Mouse (Mus musculus) liver, embryonic 11.5 days (tissue): Measurements from ENCODE around the gene Fibcd1. TPM values are rescaled to one million over a fixed set of nuclear protein-coding genes. Genes with fewer than 3 reads are reported as not detected.

Experiments used
- ATAC-seq: fragments of 200-750 bp; cut with Nextera tagmentation; replicated peaks from 2 replicates; pipeline ENCODE4 v1.8.0; 2017; ENCODE audit warnings: moderate number of reproducible peaks, mild to moderate bottlenecking, moderate TSS enrichment, moderate library complexity; ENCODE audit not compliant: low FRiP score
- DNase-seq: peaks from one replicate; pipeline ENCODE4 v3.0.0-alpha.2; 2017; ENCODE audit warnings: low spot score
- H3K27ac ChIP-seq: fragments of 300-500 bp; sonication (generic); 2 replicates; pipeline ENCODE4 v1.5.1; 2014; ENCODE audit warnings: mild to moderate bottlenecking, low read depth, low read length, control low read depth
- H3K27me3 ChIP-seq: fragments of 300-500 bp; sonication (generic); replicated peaks from 2 replicates; pipeline ENCODE4 v1.6.1; 2014; ENCODE audit warnings: low read length, mixed read lengths; ENCODE audit not compliant: control insufficient read depth, insufficient read depth
- H3K36me3 ChIP-seq: fragments of 300-500 bp; sonication (generic); 2 replicates; pipeline ENCODE4 v1.6.1; 2014; ENCODE audit warnings: mild to moderate bottlenecking, low read length, moderate library complexity, mixed read lengths; ENCODE audit not compliant: control insufficient read depth, insufficient read depth
- H3K4me1 ChIP-seq: fragments of 300-500 bp; sonication (generic); replicated peaks from 2 replicates; pipeline ENCODE4 v1.6.1; 2014; ENCODE audit warnings: low read length, mixed read lengths; ENCODE audit not compliant: control insufficient read depth, insufficient read depth
- H3K4me2 ChIP-seq: fragments of 300-500 bp; sonication (generic); 2 replicates; pipeline ENCODE4 v1.6.1; 2014; ENCODE audit warnings: mild to moderate bottlenecking, control low read depth, moderate library complexity
- H3K4me3 ChIP-seq: fragments of 300-500 bp; sonication (generic); 2 replicates; pipeline ENCODE4 v1.5.1; 2014; ENCODE audit warnings: low read depth, low read length, control low read depth
- H3K9ac ChIP-seq: fragments of 300-500 bp; sonication (generic); 2 replicates; pipeline ENCODE4 v1.6.1; 2014; ENCODE audit warnings: low read depth, low read length, control low read depth
- H3K9me3 ChIP-seq: fragments of 300-500 bp; sonication (generic); 2 replicates; pipeline ENCODE4 v1.6.1; 2016; ENCODE audit warnings: low read length, inconsistent platforms, mixed read lengths; ENCODE audit not compliant: control insufficient read depth
- WGBS: fragments of 180-500 bp; shearing (Covaris S2); extraction: QIAGEN DNeasy Blood & Tissue Kit; methylation state at CpG from one replicate; pipeline ENCODE4 v1.1.7; 2014; 5-methylcytosine and 5-hydroxymethylcytosine counted together
- polyA plus RNA-seq: library from polyadenylated mRNA; unstranded; fragments of >200 nt; fragmentation: Nextera tagmentation; extraction: Ambion mirVana; gene quantifications from 2 replicates; pipeline ENCODE4 v1.2.1, GENCODE M21; 2014

Gene Fibcd1
- polyA plus RNA-seq, 1 experiment from 2014 or later, result 0.14 TPM

DNA sequence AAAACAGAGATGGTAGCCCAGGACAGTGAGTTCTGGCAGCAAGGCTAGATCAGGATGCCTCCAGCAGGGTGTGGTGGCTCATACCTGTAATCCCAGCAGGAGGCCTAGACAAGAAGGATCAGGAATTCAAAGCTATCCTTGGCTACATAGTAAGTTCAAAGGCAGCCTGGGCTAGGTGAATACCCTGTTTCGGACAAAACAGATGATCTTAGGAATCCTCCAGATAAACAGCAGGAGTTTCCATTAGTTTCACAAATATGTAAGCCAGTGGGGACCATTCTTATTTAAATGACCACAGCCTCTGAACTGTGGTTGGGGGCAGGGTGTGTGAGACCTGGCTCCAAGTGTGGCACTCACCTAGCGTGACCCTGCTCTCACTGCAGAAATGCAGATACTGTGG lies 66.5 kb downstream of the Fibcd1 start:
- no peaks in the 10 kb centered on the region for H3K27me3 ChIP-seq
- H3K27ac ChIP-seq, result no peak overlapping the region
- peaks cover 39% of the 10 kb centered on the region for H3K36me3 ChIP-seq
- no peaks in the 10 kb centered on the region for H3K4me1 ChIP-seq
- H3K4me2 ChIP-seq, result no peak overlapping the region
- 92% methylated on average over 2 of the region's 2 CpGs for WGBS
- no peak overlapping the region for H3K4me3 ChIP-seq
- no peaks in the 10 kb centered on the region for H3K9me3 ChIP-seq
- H3K9ac ChIP-seq, result no peak overlapping the region
- ATAC-seq (no peak), DNase-seq (no peak)

DNA sequence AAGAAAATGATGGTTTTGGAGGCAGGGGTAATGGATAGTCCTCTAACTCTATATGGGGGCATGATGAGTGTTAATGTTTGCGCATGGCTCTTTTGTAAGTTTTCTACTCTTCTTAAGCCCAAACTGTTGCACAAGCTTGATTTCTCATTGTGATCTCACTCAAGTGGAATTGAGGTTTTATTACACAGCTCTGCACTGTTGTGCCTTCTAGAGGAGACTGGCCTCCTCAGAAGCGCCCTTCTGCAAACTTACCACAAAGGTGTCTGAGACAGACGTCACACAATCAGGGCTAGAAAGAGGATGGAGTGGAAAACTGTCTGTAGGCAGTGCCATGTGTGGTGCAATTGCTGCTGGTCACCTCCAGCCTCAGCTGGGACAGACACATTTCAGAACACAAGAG lies 69.3 kb downstream of the Fibcd1 start:
- Histone ChIP-seq H3K4me3 (no peak overlapping the region), H3K27ac (no peak overlapping the region), H3K27me3 (no peaks in the 10 kb centered on the region), H3K9ac (no peak overlapping the region), H3K4me1 (peaks cover 3% of the 10 kb centered on the region; the same call in 1 of the 2 replicates), H3K4me2 (no peak overlapping the region), H3K9me3 (no peaks in the 10 kb centered on the region), H3K36me3 (peaks cover 24% of the 10 kb centered on the region)
- 94% methylated on average over 3 of the region's 3 CpGs for WGBS
- no peak for ATAC-seq
- DNase-seq, result no peak

DNA sequence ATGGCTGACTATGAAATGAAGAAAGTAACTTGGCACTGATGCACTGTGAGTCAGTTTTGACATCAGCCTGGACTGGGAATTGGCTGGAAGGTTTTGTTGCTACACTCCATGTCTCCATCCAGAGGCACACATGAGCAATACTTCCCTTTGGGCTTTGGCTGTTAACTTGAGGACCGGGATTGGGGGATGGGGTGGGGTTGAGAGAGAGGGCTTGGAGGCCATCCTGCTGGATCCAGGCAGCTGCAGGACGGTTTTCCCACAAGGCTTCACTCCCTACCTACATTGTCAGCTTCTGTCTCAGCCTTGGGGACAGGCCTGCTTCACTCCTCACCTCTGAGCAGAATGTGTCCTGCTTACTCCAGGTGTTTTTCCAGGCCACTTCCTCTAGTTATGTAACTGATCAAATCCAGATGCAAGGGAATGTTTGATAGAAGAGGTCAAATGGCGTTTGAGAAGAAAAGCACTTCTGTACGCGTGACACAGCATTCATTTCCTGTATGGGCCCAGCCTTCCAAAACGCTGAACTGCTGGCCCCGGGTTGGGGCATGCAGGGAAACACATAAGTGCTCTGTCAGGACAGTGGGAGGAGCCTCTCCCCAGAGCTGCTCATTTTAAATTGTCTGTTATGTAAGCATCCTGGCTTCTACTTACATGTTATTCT lies 74.9 kb downstream of the Fibcd1 start:
- Histone ChIP-seq H3K9ac (no peak overlapping the region), H3K9me3 (no peaks in the 10 kb centered on the region), H3K4me1 (peaks cover 37% of the 10 kb centered on the region), H3K4me2 (peak overlapping the region; percentile 25), H3K36me3 (no peaks in the 10 kb centered on the region), H3K27me3 (no peaks in the 10 kb centered on the region), H3K27ac (peak overlapping the region; percentile 60), H3K4me3 (no peak overlapping the region)
- ATAC-seq (0 out of 2 replicates have a peak, but pooled peaks have one; percentile 34), DNase-seq (no peak)
- WGBS, result 21% methylated on average over 7 of the region's 7 CpGs

DNA sequence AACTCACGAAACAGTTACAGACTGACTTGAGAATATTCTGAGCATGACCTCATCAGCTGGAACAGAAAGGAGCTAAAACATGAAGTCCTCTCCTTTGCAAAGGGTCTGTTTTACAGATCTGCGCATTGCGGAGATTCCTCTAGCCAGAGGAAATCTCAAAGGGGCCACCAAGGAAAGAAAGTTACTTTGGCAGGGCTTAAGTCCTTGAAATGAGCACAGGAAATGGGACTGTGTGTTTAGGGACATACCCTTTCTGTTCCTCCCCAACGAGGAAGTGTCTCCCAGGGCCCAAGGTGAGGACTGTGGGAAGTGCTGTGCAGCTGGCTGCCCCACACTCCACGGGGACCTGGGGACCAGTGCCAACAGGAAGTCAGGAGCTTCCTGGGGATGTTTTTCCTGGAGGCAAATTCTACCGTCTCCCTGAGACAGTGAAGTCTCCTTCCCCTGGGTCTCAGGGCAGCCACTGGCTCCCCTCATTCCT lies 76.1 kb downstream of the Fibcd1 start:
- ATAC-seq (0 out of 2 replicates have a peak, but pooled peaks have one; percentile 36), DNase-seq (no peak)
- no peak overlapping the region for H3K9ac ChIP-seq

DNA sequence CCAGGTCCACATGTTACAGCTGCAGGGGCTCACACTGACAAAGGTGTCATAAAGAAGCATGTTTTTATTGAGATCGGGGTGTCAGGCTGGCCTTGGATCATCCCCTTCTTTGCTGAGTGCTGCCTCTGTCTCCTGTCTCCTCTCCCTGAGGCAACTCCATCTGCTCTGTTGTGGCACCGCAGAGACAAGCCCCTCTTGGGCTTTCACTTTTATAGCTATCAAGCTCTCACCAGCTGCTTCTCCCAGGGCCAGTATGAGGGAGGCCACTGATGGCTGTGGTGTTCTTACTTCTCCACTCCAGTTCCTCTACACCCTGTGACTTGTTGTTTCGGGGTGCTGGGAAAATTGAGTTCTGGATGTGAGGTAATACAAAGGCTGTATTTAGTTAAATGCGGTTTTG lies 76.7 kb downstream of the Fibcd1 start:
- Histone ChIP-seq H3K9me3 (no peaks in the 10 kb centered on the region), H3K36me3 (no peaks in the 10 kb centered on the region), H3K4me3 (no peak overlapping the region), H3K27ac (peak overlapping the region; percentile 60), H3K27me3 (no peaks in the 10 kb centered on the region), H3K4me2 (peak overlapping the region; percentile 37), H3K9ac (no peak overlapping the region), H3K4me1 (peaks cover 40% of the 10 kb centered on the region)
- ATAC-seq, result no peak
- WGBS, result 41% methylated on average over 4 of the region's 4 CpGs
- DNase-seq, result no peak

More for the DNA sequence above, 76.1 kb downstream of the Fibcd1 start:
- Histone ChIP-seq H3K4me3 (no peak overlapping the region), H3K9me3 (no peaks in the 10 kb centered on the region), H3K4me1 (peaks cover 40% of the 10 kb centered on the region), H3K27me3 (no peaks in the 10 kb centered on the region), H3K4me2 (peak overlapping the region; percentile 37), H3K36me3 (no peaks in the 10 kb centered on the region), H3K27ac (peak overlapping the region; percentile 60)
- WGBS, result 29% methylated on average over 6 of the region's 6 CpGs

DNA sequence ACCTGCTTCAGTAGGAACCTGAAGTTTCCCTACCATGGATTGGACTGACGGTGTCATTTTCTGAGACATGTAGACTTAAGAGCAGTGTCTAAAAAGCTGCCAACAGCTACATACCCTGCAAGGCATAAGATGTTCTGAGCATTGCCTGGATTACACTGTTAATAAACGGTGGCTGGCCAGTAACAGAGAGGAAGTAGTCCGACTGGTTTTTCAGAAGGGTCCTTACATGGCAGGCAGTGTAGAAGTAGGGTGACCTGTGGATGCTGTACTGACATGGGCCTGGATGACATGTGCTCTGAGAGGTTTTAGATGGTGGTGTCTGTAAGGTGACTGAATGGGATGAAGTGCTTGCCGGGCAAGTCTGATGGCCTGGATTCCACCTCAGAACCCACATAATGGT lies 78.0 kb downstream of the Fibcd1 start:
- no peak for ATAC-seq
- H3K9ac ChIP-seq, result no peak overlapping the region
- no peak for DNase-seq
- no peak overlapping the region for H3K4me3 ChIP-seq
- no peaks in the 10 kb centered on the region for H3K27me3 ChIP-seq
- WGBS, result 83% methylated on average over 4 of the region's 4 CpGs
- H3K36me3 ChIP-seq, result no peaks in the 10 kb centered on the region
- no peaks in the 10 kb centered on the region for H3K9me3 ChIP-seq
- peaks cover 49% of the 10 kb centered on the region for H3K4me1 ChIP-seq
- H3K4me2 ChIP-seq, result no peak overlapping the region
- H3K27ac ChIP-seq, result no peak overlapping the region

DNA sequence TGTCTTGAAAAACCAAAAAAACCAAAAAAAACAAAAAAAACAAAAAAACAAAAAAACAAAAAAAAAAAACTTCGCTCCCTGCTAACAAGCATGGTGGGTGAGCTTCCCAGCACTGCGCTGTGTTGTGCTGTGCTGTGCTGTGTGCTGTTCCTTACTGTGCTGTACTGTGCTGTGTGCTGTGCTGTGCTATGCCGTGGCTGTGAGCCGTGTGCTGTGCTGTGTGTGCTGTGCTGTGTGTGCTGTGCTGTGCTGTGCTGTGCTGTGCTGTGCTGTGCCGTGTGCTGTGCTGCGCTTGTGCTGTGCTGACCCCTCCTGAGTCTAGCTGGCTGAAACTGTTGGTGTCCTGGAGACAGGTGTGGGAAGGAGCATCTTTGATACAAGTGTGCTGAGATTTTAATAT lies 78.7 kb downstream of the Fibcd1 start:
- Histone ChIP-seq H3K4me1 (peaks cover 56% of the 10 kb centered on the region), H3K9ac (no peak overlapping the region), H3K27ac (no peak overlapping the region), H3K36me3 (no peaks in the 10 kb centered on the region), H3K9me3 (no peaks in the 10 kb centered on the region), H3K4me2 (no peak overlapping the region), H3K27me3 (no peaks in the 10 kb centered on the region), H3K4me3 (no peak overlapping the region)
- WGBS, result 93% methylated on average over 6 of the region's 6 CpGs
- DNase-seq, result no peak
- no peak for ATAC-seq
